Mouse (Mus musculus): Measurements from ENCODE around the gene Pttg1ip.

Gene Pttg1ip

GRCm38 (mm10) chr10:77581408-77582284, at the start of gene Pttg1ip:
Gene Pttg1ip (plus strand): TSS chr10:77581720.
- DNase-seq (ENCODE audit: low spot score in 2 of 2): peak; percentile 91 to 93

GRCm38 (mm10) chr10:77532020-77532413, 49.5 kb upstream of the Pttg1ip start:
- no peak for DNase-seq (ENCODE audit: low spot score in 2 of 2)

GRCm38 (mm10) chr10:77536727-77537126, 44.8 kb upstream of the Pttg1ip start:
- no peak for DNase-seq (ENCODE audit: low spot score in 2 of 2)

- DNase-seq (ENCODE audit: low spot score in 2 of 2): no peak
Measured at GRCm38 (mm10) chr10:77537215-77538209, 44.0 kb upstream of the Pttg1ip start.

- DNase-seq (ENCODE audit: low spot score in 2 of 2): no peak
Measured at GRCm38 (mm10) chr10:77539320-77539945, 42.1 kb upstream of the Pttg1ip start.

- DNase-seq (ENCODE audit: low spot score in 2 of 2): no peak
Measured at GRCm38 (mm10) chr10:77540576-77541102, 40.9 kb upstream of the Pttg1ip start.

- DNase-seq (ENCODE audit: low spot score in 2 of 2): no peak
Measured at GRCm38 (mm10) chr10:77541864-77542666, 39.5 kb upstream of the Pttg1ip start.

- DNase-seq (ENCODE audit: low spot score in 2 of 2): no peak
Measured at GRCm38 (mm10) chr10:77543226-77543625, 38.3 kb upstream of the Pttg1ip start.

GRCm38 (mm10) chr10:77544916-77545315, 36.6 kb upstream of the Pttg1ip start:
- peak; percentile 60 to 64 for DNase-seq (ENCODE audit: low spot score in 2 of 2)

GRCm38 (mm10) chr10:77548576-77548975, 32.9 kb upstream of the Pttg1ip start:
- no peak for DNase-seq (ENCODE audit: low spot score in 2 of 2)

- no peak for DNase-seq (ENCODE audit: low spot score in 2 of 2)
Measured at GRCm38 (mm10) chr10:77550874-77551273, 30.6 kb upstream of the Pttg1ip start.

- no peak for DNase-seq (ENCODE audit: low spot score in 2 of 2)
Measured at GRCm38 (mm10) chr10:77552162-77552561, 29.4 kb upstream of the Pttg1ip start.

- DNase-seq (ENCODE audit: low spot score in 2 of 2): no peak
Measured at GRCm38 (mm10) chr10:77553285-77553684, 28.2 kb upstream of the Pttg1ip start.

- DNase-seq (ENCODE audit: low spot score in 2 of 2): no peak
Measured at GRCm38 (mm10) chr10:77554918-77555317, 26.6 kb upstream of the Pttg1ip start.

GRCm38 (mm10) chr10:77556631-77557030, 24.9 kb upstream of the Pttg1ip start:
- peak in 1 of 2 experiments; percentile 10 for DNase-seq (ENCODE audit: low spot score in 2 of 2)

- no peak for DNase-seq (ENCODE audit: low spot score in 2 of 2)
Measured at GRCm38 (mm10) chr10:77557641-77558040, 23.9 kb upstream of the Pttg1ip start.

- DNase-seq (ENCODE audit: low spot score in 2 of 2): no peak
Measured at GRCm38 (mm10) chr10:77560090-77560489, 21.4 kb upstream of the Pttg1ip start.

GRCm38 (mm10) chr10:77560830-77561229, 20.7 kb upstream of the Pttg1ip start:
- DNase-seq (ENCODE audit: low spot score in 2 of 2): no peak

- no peak for DNase-seq (ENCODE audit: low spot score in 2 of 2)
Measured at GRCm38 (mm10) chr10:77561508-77561907, 20.0 kb upstream of the Pttg1ip start.

- DNase-seq (ENCODE audit: low spot score in 2 of 2): no peak
Measured at GRCm38 (mm10) chr10:77565005-77565404, 16.5 kb upstream of the Pttg1ip start.

- DNase-seq (ENCODE audit: low spot score in 2 of 2): peak; percentile 35 to 44
Measured at GRCm38 (mm10) chr10:77566651-77567050, 14.9 kb upstream of the Pttg1ip start.

Measured in right cerebral cortex, postnatal 36 days (tissue).